Mouse (Mus musculus) stomach, postnatal 0 days (tissue): ENCODE data around the gene Ppm1m. TPM values are rescaled to one million over a fixed set of nuclear protein-coding genes. Genes with fewer than 3 reads are reported as not detected.

Experiments
- ATAC-seq: fragments of 200-750 bp; cut with Nextera tagmentation; 2 replicates; pipeline ENCODE4 v1.8.0; 2017; ENCODE audit not compliant: low FRiP score, low TSS enrichment
- DNase-seq: peaks from one replicate; pipeline ENCODE4 v3.0.0-alpha.2; 2016; ENCODE audit warnings: low spot score
- H3K27ac ChIP-seq: fragments of 300-500 bp; sonication (generic); replicated peaks from 2 replicates; pipeline ENCODE4 v1.5.1; 2014; ENCODE audit warnings: mild to moderate bottlenecking, control low read depth
- H3K27me3 ChIP-seq: fragments of 300-500 bp; sonication (generic); 2 replicates; pipeline ENCODE4 v1.6.1; 2014; ENCODE audit warnings: low read length; ENCODE audit not compliant: control insufficient read depth, insufficient read depth
- H3K36me3 ChIP-seq: fragments of 300-500 bp; sonication (generic); 2 replicates; pipeline ENCODE4 v1.6.1; 2014; ENCODE audit warnings: low read length, mixed read lengths; ENCODE audit not compliant: control insufficient read depth, insufficient read depth
- H3K4me1 ChIP-seq: fragments of 300-500 bp; sonication (generic); replicated peaks from 2 replicates; pipeline ENCODE4 v1.6.1; 2014; ENCODE audit warnings: antibody characterized with exemption; ENCODE audit not compliant: control insufficient read depth, insufficient read depth
- H3K4me2 ChIP-seq: fragments of 300-500 bp; sonication (generic); replicated peaks from 2 replicates; pipeline ENCODE4 v1.6.1; 2014; ENCODE audit warnings: low read depth, mild to moderate bottlenecking, control low read depth, moderate library complexity
- H3K4me3 ChIP-seq: fragments of 300-500 bp; sonication (generic); 2 replicates; pipeline ENCODE4 v1.5.1; 2014; ENCODE audit warnings: low read depth, low read length, control low read depth
- H3K9ac ChIP-seq: fragments of 300-500 bp; sonication (generic); 2 replicates; pipeline ENCODE4 v1.6.1; 2014; ENCODE audit warnings: mild to moderate bottlenecking, low read length, control low read depth, mixed read lengths
- H3K9me3 ChIP-seq: fragments of 300-500 bp; sonication (generic); 2 replicates; pipeline ENCODE4 v1.6.1; 2016; ENCODE audit warnings: low read length; ENCODE audit not compliant: control insufficient read depth
- CTCF ChIP-seq: IDR thresholded peaks from 2 replicates; pipeline ENCODE4 v1.5.1; 2016; ENCODE audit warnings: antibody characterized with exemption, low read depth, mild to moderate bottlenecking, moderate library complexity
- EP300 ChIP-seq: optimal IDR thresholded peaks from 2 replicates; pipeline ENCODE3; 2016; ENCODE audit warnings: antibody characterized with exemption
- WGBS: fragments of 180-500 bp; shearing (Covaris S2); extraction: QIAGEN DNeasy Blood & Tissue Kit; methylation state at CpG from one replicate; pipeline ENCODE4 v1.1.7; 2014; 5-methylcytosine and 5-hydroxymethylcytosine counted together
- polyA plus RNA-seq: library from polyadenylated mRNA; unstranded; fragments of >200 nt; fragmentation: Nextera tagmentation; extraction: Ambion mirVana; gene quantifications from 2 replicates; pipeline ENCODE4 v1.2.1, GENCODE M21; 2015

The Ppm1m gene
- polyA plus RNA-seq, 1 experiment from 2014 or later = 15.2 TPM

- Histone ChIP-seq H3K27me3 (no peaks in the 10 kb centered on the region), H3K4me2 (no peak overlapping the region), H3K4me3 (no peak overlapping the region), H3K27ac (no peak overlapping the region), H3K9ac (no peak overlapping the region), H3K9me3 (no peaks in the 10 kb centered on the region), H3K4me1 (no peaks in the 10 kb centered on the region), H3K36me3 (peaks cover 21% of the 10 kb centered on the region; the same call in 1 of the 2 replicates)
- no peak for ATAC-seq
- WGBS = 83% methylated on average over 8 of the region's 8 CpGs
- no peak for DNase-seq
- TF ChIP-seq EP300 (no peak), CTCF (no peak)
Measured at GRCm38 (mm10) chr9:106193930-106194807, 5.4 kb downstream of the Ppm1m start.

GRCm38 (mm10) chr9:106192998-106193397 is 6.5 kb downstream of the Ppm1m start:
- 85% methylated on average over 1 of the region's 1 CpGs for WGBS
- TF ChIP-seq CTCF (no peak), EP300 (no peak)

GRCm38 (mm10) chr9:106192024-106192423 is 7.5 kb downstream of the Ppm1m start:
- no peaks in the 10 kb centered on the region for H3K27me3 ChIP-seq
- H3K4me2 ChIP-seq = no peak overlapping the region
- no peak overlapping the region for H3K9ac ChIP-seq
- TF ChIP-seq EP300 (no peak), CTCF (no peak)
- WGBS = 89% methylated on average over 8 of the region's 8 CpGs
- H3K36me3 ChIP-seq = peaks cover 38% of the 10 kb centered on the region
- H3K9me3 ChIP-seq = no peaks in the 10 kb centered on the region
- no peak for ATAC-seq
- H3K27ac ChIP-seq = no peak overlapping the region
- DNase-seq = no peak
- H3K4me3 ChIP-seq = no peak overlapping the region
- H3K4me1 ChIP-seq = no peaks in the 10 kb centered on the region

More at GRCm38 (mm10) chr9:106192998-106193397, 6.5 kb downstream of the Ppm1m start:
- Histone ChIP-seq H3K4me3 (no peak overlapping the region), H3K27me3 (no peaks in the 10 kb centered on the region), H3K4me2 (no peak overlapping the region), H3K9ac (no peak overlapping the region), H3K27ac (no peak overlapping the region), H3K9me3 (no peaks in the 10 kb centered on the region), H3K36me3 (peaks cover 29% of the 10 kb centered on the region), H3K4me1 (no peaks in the 10 kb centered on the region)
- no peak for ATAC-seq
- DNase-seq = no peak

GRCm38 (mm10) chr9:106191355-106191754 is 8.2 kb downstream of the Ppm1m start:
- ATAC-seq = no peak
- 90% methylated on average over 1 of the region's 1 CpGs for WGBS
- Histone ChIP-seq H3K4me1 (no peaks in the 10 kb centered on the region), H3K27me3 (no peaks in the 10 kb centered on the region), H3K36me3 (peaks cover 42% of the 10 kb centered on the region), H3K9ac (no peak overlapping the region), H3K9me3 (no peaks in the 10 kb centered on the region), H3K4me3 (no peak overlapping the region), H3K4me2 (no peak overlapping the region), H3K27ac (no peak overlapping the region)
- TF ChIP-seq EP300 = no peak
- TF ChIP-seq CTCF = no peak
- no peak for DNase-seq

GRCm38 (mm10) chr9:106183996-106184395 is 15.6 kb downstream of the Ppm1m start:
- Histone ChIP-seq H3K9ac (no peak overlapping the region), H3K27me3 (no peaks in the 10 kb centered on the region), H3K4me1 (no peaks in the 10 kb centered on the region), H3K4me2 (no peak overlapping the region), H3K4me3 (no peak overlapping the region), H3K36me3 (peaks cover 56% of the 10 kb centered on the region), H3K9me3 (no peaks in the 10 kb centered on the region), H3K27ac (no peak overlapping the region)
- ATAC-seq = no peak
- no peak for TF ChIP-seq EP300
- no peak for TF ChIP-seq CTCF
- DNase-seq = no peak
- 80% methylated on average over 5 of the region's 5 CpGs for WGBS

GRCm38 (mm10) chr9:106182146-106182545 is 17.4 kb downstream of the Ppm1m start:
- no peak overlapping the region for H3K27ac ChIP-seq
- no peak overlapping the region for H3K4me2 ChIP-seq
- DNase-seq (no peak), ATAC-seq (no peak)
- H3K4me3 ChIP-seq = no peak overlapping the region
- TF ChIP-seq EP300 (no peak), CTCF (no peak)
- 89% methylated on average over 4 of the region's 4 CpGs for WGBS
- no peak overlapping the region for H3K9ac ChIP-seq
- no peaks in the 10 kb centered on the region for H3K9me3 ChIP-seq
- H3K36me3 ChIP-seq = peaks cover 44% of the 10 kb centered on the region
- H3K4me1 ChIP-seq = no peaks in the 10 kb centered on the region
- H3K27me3 ChIP-seq = no peaks in the 10 kb centered on the region
